Mouse (Mus musculus) limb, embryonic 14.5 days (tissue): ENCODE results near the gene Klhl31. TPM values are rescaled to one million over a fixed set of nuclear protein-coding genes. Genes with fewer than 3 reads are reported as not detected.

Experiments
- ATAC-seq: fragments of 200-750 bp; cut with Nextera tagmentation; 2 replicates; pipeline ENCODE4 v1.8.0; 2017; ENCODE audit warnings: low read depth, moderate number of reproducible peaks, moderate TSS enrichment; ENCODE audit not compliant: low FRiP score
- DNase-seq: peaks from one replicate; pipeline ENCODE4 v3.0.0-alpha.2; 2015; ENCODE audit warnings: low spot score
- H3K27ac ChIP-seq: fragments of 300-500 bp; sonication (generic); replicated peaks from 2 replicates; pipeline ENCODE4 v1.5.1; 2014; ENCODE audit warnings: low read depth, mild to moderate bottlenecking, low read length, moderate library complexity, mixed read lengths
- H3K27me3 ChIP-seq: fragments of 300-500 bp; sonication (generic); 2 replicates; pipeline ENCODE4 v1.6.1; 2014; ENCODE audit warnings: low read length, mixed read lengths; ENCODE audit not compliant: control insufficient read depth, insufficient read depth
- H3K36me3 ChIP-seq: fragments of 300-500 bp; sonication (generic); 2 replicates; pipeline ENCODE4 v1.6.1; 2014; ENCODE audit warnings: mild to moderate bottlenecking, low read length, moderate library complexity, mixed read lengths; ENCODE audit not compliant: control insufficient read depth, insufficient read depth
- H3K4me1 ChIP-seq: fragments of 300-500 bp; sonication (generic); 2 replicates; pipeline ENCODE4 v1.6.1; 2014; ENCODE audit warnings: antibody characterized with exemption, low read length, mixed read lengths; ENCODE audit not compliant: control insufficient read depth, insufficient read depth
- H3K4me2 ChIP-seq: fragments of 300-500 bp; sonication (generic); replicated peaks from 2 replicates; pipeline ENCODE4 v1.6.1; 2014; ENCODE audit warnings: low read depth, mild to moderate bottlenecking, low read length, moderate library complexity; ENCODE audit not compliant: severe bottlenecking
- H3K4me3 ChIP-seq: fragments of 300-500 bp; sonication (generic); replicated peaks from 2 replicates; pipeline ENCODE4 v1.5.1; 2014; ENCODE audit warnings: low read length
- H3K9ac ChIP-seq: fragments of 300-500 bp; sonication (generic); 2 replicates; pipeline ENCODE4 v1.6.1; 2014; ENCODE audit warnings: mild to moderate bottlenecking, low read depth, low read length, moderate library complexity; ENCODE audit not compliant: severe bottlenecking
- H3K9me3 ChIP-seq: fragments of 300-500 bp; sonication (generic); 2 replicates; pipeline ENCODE4 v1.6.1; 2016; ENCODE audit warnings: low read length; ENCODE audit not compliant: control insufficient read depth
- POLR2A ChIP-seq: fragments of 200-500 bp; IDR thresholded peaks from 2 replicates; pipeline ENCODE4 v1.8.0; 2012; ENCODE audit warnings: inconsistent platforms, mild to moderate bottlenecking, moderate library complexity, borderline replicate concordance; ENCODE audit not compliant: insufficient read depth, insufficient read length; ENCODE audit errors: extremely low read depth
- WGBS: fragments of 180-500 bp; shearing (Covaris S2); extraction: QIAGEN DNeasy Blood & Tissue Kit; methylation state at CpG from one replicate; pipeline ENCODE4 v1.1.7; 2014; 5-methylcytosine and 5-hydroxymethylcytosine counted together
- polyA plus RNA-seq, 2 experiments: library from polyadenylated mRNA; depleted of rRNA in 1 of 2; stranded (reverse) in 1 of 2; unstranded in 1 of 2; fragments of >200 nt; fragmentation: Nextera tagmentation in 1 of 2; extraction: Ambion mirVana in 1 of 2; gene quantifications; 2 replicates each; pipeline versions ENCODE4 v1.2.1 to v1.2.3; 2012 to 2014

Gene Klhl31
- polyA plus RNA-seq, 2 experiments, result 3.1 to 17.1 TPM

GRCm38 (mm10) chr9:77632432-77632831 is 3.9 kb upstream of the Klhl31 start:
- DNase-seq, result no peak
- WGBS, result 82% methylated on average over 3 of the region's 3 CpGs
- Histone ChIP-seq H3K9ac (no peak overlapping the region), H3K4me1 (peaks cover 2% of the 10 kb centered on the region; the same call in 1 of the 2 replicates), H3K27ac (no peak overlapping the region), H3K27me3 (no peaks in the 10 kb centered on the region), H3K4me2 (no peak overlapping the region), H3K36me3 (no peaks in the 10 kb centered on the region), H3K4me3 (no peak overlapping the region), H3K9me3 (no peaks in the 10 kb centered on the region)
- ATAC-seq, result no peak
- TF ChIP-seq POLR2A, result no peak

- 87% methylated on average over 5 of the region's 5 CpGs for WGBS
- no peak for TF ChIP-seq POLR2A
- Histone ChIP-seq H3K27ac (no peak overlapping the region), H3K4me1 (no peaks in the 10 kb centered on the region), H3K4me3 (no peak overlapping the region), H3K36me3 (no peaks in the 10 kb centered on the region), H3K4me2 (no peak overlapping the region), H3K27me3 (no peaks in the 10 kb centered on the region), H3K9ac (no peak overlapping the region), H3K9me3 (no peaks in the 10 kb centered on the region)
- ATAC-seq (no peak), DNase-seq (no peak)
These were observed 297 bp upstream of the Klhl31 start for GRCm38 (mm10) chr9:77636003-77636402.

DNA sequence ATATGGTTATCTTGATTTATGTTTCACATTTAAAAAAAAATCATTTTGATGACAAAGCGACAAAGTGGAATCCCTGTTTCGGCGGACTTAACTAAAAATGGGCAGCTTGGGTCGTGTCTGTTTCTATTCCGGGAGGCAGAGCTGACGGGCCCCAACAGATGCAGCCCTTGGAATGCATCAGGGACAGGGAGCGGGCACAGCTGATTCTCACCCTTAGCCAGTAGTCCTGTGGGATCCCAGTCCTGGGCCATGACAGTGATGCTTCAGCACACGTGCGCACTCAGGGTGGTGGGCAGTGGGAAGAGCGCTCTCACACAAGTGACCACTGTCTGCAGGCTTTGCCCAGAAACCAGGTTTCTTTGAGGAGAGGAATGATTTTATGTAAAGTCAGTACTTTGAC is 1.1 kb downstream of the Klhl31 start:
- H3K9ac ChIP-seq, result no peak overlapping the region
- no peak overlapping the region for H3K4me3 ChIP-seq
- ATAC-seq (peak; percentile 81), DNase-seq (peak; percentile 50)
- no peaks in the 10 kb centered on the region for H3K36me3 ChIP-seq
- no peak for TF ChIP-seq POLR2A
- no peaks in the 10 kb centered on the region for H3K4me1 ChIP-seq
- H3K4me2 ChIP-seq, result 0 out of 2 replicates have a peak overlapping the region, but pooled peaks have one; percentile 7
- no peak overlapping the region for H3K27ac ChIP-seq
- no peaks in the 10 kb centered on the region for H3K27me3 ChIP-seq
- H3K9me3 ChIP-seq, result no peaks in the 10 kb centered on the region
- WGBS, result 76% methylated on average over 10 of the region's 10 CpGs

DNA sequence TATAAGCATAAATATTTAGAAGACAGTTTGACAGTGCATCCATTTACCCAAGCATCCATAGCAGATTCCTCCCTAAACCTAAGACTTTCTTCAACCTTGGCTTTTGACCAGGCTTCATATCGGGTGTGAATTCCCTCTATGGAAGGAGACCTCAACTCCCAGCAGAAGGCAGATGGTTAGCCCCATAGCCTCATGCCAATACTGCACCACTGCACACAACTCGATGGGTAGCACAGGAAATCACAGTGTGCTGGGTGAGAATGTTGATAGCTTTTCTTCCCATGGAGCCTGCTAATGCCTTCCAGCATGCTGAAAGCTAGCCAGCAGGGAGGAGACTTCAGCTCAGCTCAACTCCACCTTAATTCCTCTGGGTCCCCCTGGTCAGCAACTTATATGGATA is 8.9 kb downstream of the Klhl31 start:
- ATAC-seq (no peak), DNase-seq (no peak)
- WGBS, result 66% methylated on average over 2 of the region's 2 CpGs
- Histone ChIP-seq H3K27me3 (no peaks in the 10 kb centered on the region), H3K27ac (no peak overlapping the region), H3K4me2 (no peak overlapping the region), H3K4me1 (no peaks in the 10 kb centered on the region), H3K9ac (no peak overlapping the region), H3K4me3 (no peak overlapping the region), H3K36me3 (no peaks in the 10 kb centered on the region), H3K9me3 (no peaks in the 10 kb centered on the region)
- no peak for TF ChIP-seq POLR2A

DNA sequence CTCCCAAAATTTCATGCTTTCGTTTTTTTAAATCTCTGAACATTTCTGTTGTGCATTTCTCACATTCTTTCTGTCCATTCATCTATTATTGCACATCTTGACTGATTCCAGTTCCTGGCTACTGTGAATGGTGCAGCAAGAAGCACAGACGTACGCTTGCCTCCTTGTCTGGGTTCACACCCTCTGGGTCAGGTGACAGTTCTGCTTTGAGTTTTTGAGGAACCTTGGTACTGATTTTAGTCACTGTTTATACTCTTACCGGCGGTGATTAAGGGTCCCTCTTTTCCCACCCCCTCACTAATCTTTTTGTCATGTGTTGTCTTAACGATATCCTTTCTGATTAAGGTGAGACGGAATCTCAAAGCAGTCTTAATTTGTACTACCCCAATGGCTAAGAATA is 15.5 kb downstream of the Klhl31 start:
- DNase-seq (no peak), ATAC-seq (no peak)
- Histone ChIP-seq H3K9me3 (no peaks in the 10 kb centered on the region), H3K27ac (no peak overlapping the region), H3K4me1 (peaks cover 4% of the 10 kb centered on the region; the same call in 1 of the 2 replicates), H3K4me3 (no peak overlapping the region), H3K4me2 (no peak overlapping the region), H3K36me3 (no peaks in the 10 kb centered on the region), H3K27me3 (peaks cover 11% of the 10 kb centered on the region; the same call in 1 of the 2 replicates), H3K9ac (no peak overlapping the region)
- no peak for TF ChIP-seq POLR2A
- 60% methylated on average over 7 of the region's 7 CpGs for WGBS

- Histone ChIP-seq H3K4me3 (no peak overlapping the region), H3K36me3 (no peaks in the 10 kb centered on the region), H3K27me3 (peaks cover 11% of the 10 kb centered on the region; the same call in 1 of the 2 replicates), H3K9ac (no peak overlapping the region), H3K4me2 (no peak overlapping the region), H3K9me3 (no peaks in the 10 kb centered on the region), H3K27ac (no peak overlapping the region), H3K4me1 (peaks cover 4% of the 10 kb centered on the region; the same call in 1 of the 2 replicates)
- 82% methylated on average over 3 of the region's 3 CpGs for WGBS
- no peak for TF ChIP-seq POLR2A
- DNase-seq, result no peak
- no peak for ATAC-seq
These were observed 17.6 kb downstream of the Klhl31 start for GRCm38 (mm10) chr9:77653907-77654306.
